8 mouse cellular contexts compared by ENCODE assay signal in genomic region chr11:22956830-22957229, GRCm38 (mm10). TPM values are rescaled to one million over a fixed set of nuclear protein-coding genes. Genes with fewer than 3 reads are reported as not detected.
DNase-seq lines count a peak whose midpoint lies in the region; ATAC-seq and TF ChIP-seq lines count a peak whose summit lies in the region.

No protein-coding gene starts in this region.

- peak; percentile 71 for ATAC-seq in kidney, embryonic 16.5 days (ENCODE audit: low FRiP score, low TSS enrichment)
- peak; percentile 97 for ATAC-seq in megakaryocyte progenitor cell, adult 5-6 weeks (replicated peaks; ENCODE audit: poor library complexity)

- H3K27ac ChIP-seq in heart, adult 2 months = no peak overlapping the region
- H3K27ac ChIP-seq in kidney, embryonic 16.5 days (ENCODE audit: low read length) = no peak overlapping the region

- 0 out of 2 replicates have a peak, but pooled peaks have one; percentile 60 for TF ChIP-seq EP300 in heart, adult 2 months (IDR thresholded peaks at IDR 0.05; ENCODE audit: insufficient read depth, low read depth, low read length)

- peaks cover 2% of the 10 kb centered on the region for H3K4me1 ChIP-seq in heart, adult 2 months (ENCODE audit: control insufficient read depth, insufficient read depth, low read length)
- H3K4me1 ChIP-seq in kidney, embryonic 16.5 days (ENCODE audit: insufficient read depth, low read length) = no peaks in the 10 kb centered on the region

- 0 out of 2 replicates have a peak, but pooled peaks cover 2% of the 10 kb centered on the region for H3K79me2 ChIP-seq in heart, adult 2 months (replicated peaks; ENCODE audit: control insufficient read depth, insufficient read depth, low read length)

- WGBS in heart, adult 2 months = 56% methylated on average over 4 of the region's 4 CpGs
- WGBS in kidney, embryonic 16.5 days = 76% methylated on average over 4 of the region's 4 CpGs

- no peak overlapping the region for H3K4me3 ChIP-seq in heart, adult 2 months
- H3K4me3 ChIP-seq in kidney, embryonic 16.5 days (ENCODE audit: low read length) = no peak overlapping the region

- no peaks in the 10 kb centered on the region for H3K9me3 ChIP-seq in kidney, embryonic 16.5 days (ENCODE audit: low read length)

- no peak for TF ChIP-seq POLR2A in heart, adult 2 months (IDR thresholded peaks at IDR 0.05; ENCODE audit: insufficient read depth, low read depth, low read length)

- peak; percentile 71 for TF ChIP-seq CTCF in heart, adult 2 months (IDR thresholded peaks at IDR 0.05)

- no peaks in the 10 kb centered on the region for H3K27me3 ChIP-seq in heart, adult 2 months (ENCODE audit: control insufficient read depth, insufficient read depth, low read length)
- H3K27me3 ChIP-seq in kidney, embryonic 16.5 days (ENCODE audit: insufficient read depth, low read length) = no peaks in the 10 kb centered on the region

- no peaks in the 10 kb centered on the region; the same call in 1 of the 2 replicates for H3K36me3 ChIP-seq in heart, adult 2 months (ENCODE audit: control insufficient read depth, insufficient read depth, low read length)
- H3K36me3 ChIP-seq in kidney, embryonic 16.5 days (ENCODE audit: insufficient read depth, low read length) = no peaks in the 10 kb centered on the region

- peak; percentile 51 to 57 for DNase-seq in cerebellum, postnatal 14 days
- DNase-seq in cerebellum, adult 9-11 months = no peak
- DNase-seq in 416B (ENCODE audit: low read depth) = peak; percentile 76
- DNase-seq in adrenal gland, postnatal 25 days = peak; percentile 88
- peak; percentile 61 to 72 for DNase-seq in heart, adult 2 months
- DNase-seq in testis, postnatal 14 days (ENCODE audit: low spot score) = peak; percentile 33

- no peak overlapping the region for H3K9ac ChIP-seq in heart, adult 2 months (ENCODE audit: low read depth, low read length)
- H3K9ac ChIP-seq in kidney, embryonic 16.5 days (replicated peaks; ENCODE audit: low read length) = no peak overlapping the region; the same call in 1 of the 2 replicates

- intact Hi-C loops in heart, adult 2 months (cut with DNase I) = loop anchor here (1.0 to 5.0 kb wide), 4 partner anchors 96 to 730 kb away; partner anchors contain the start of gene B3gnt2

- no peak overlapping the region for H3K4me2 ChIP-seq in kidney, embryonic 16.5 days (replicated peaks; ENCODE audit: low read depth, low read length)

RNA-seq across cellular contexts. Expression of gene Zrsr1, which starts 15.0 kb away (rescaled TPM):
- total RNA-seq in adrenal gland, postnatal 25 days (2021) = 30.7 and 31.0 TPM in 2 replicates
- total RNA-seq in heart, adult 2 months (2021) = 10 to 100 TPM; 15.1 to 22.0 TPM
- 4.6 and 7.2 TPM in 2 replicates for polyA plus RNA-seq in heart, adult 2 months (2012; rRNA removed)
- 3.7 and 3.8 TPM in 2 replicates for polyA plus RNA-seq in kidney, embryonic 16.5 days (2015; fragmentation: Nextera tagmentation; extraction: Ambion mirVana)
- total RNA-seq in megakaryocyte progenitor cell, adult 5-6 weeks (2015) = 4.0 and 7.0 TPM in 2 replicates
- total RNA-seq in megakaryocyte progenitor cell, adult 5-6 weeks (2017) = 10.3 and 11.2 TPM in 2 replicates

RNA-seq across cellular contexts. Expression of gene Gm28048, which starts 25.1 kb away (rescaled TPM):
- total RNA-seq in adrenal gland, postnatal 25 days (2021) = 52.3 and 54.2 TPM in 2 replicates
- 1 to 10 TPM; 5.2 to 7.0 TPM for total RNA-seq in heart, adult 2 months (2021)
- 2.1 and 8.3 TPM in 2 replicates for polyA plus RNA-seq in heart, adult 2 months (2012; rRNA removed)
- polyA plus RNA-seq in kidney, embryonic 16.5 days (2015; fragmentation: Nextera tagmentation; extraction: Ambion mirVana) = 24.4 and 24.7 TPM in 2 replicates
- total RNA-seq in megakaryocyte progenitor cell, adult 5-6 weeks (2015) = 77.6 and 83.1 TPM in 2 replicates
- 52.7 and 59.5 TPM in 2 replicates for total RNA-seq in megakaryocyte progenitor cell, adult 5-6 weeks (2017)

RNA-seq across cellular contexts. Expression of gene Commd1, which starts 25.4 kb away (rescaled TPM):
- total RNA-seq in adrenal gland, postnatal 25 days (2021) = 97.9 and 109 TPM in 2 replicates
- 100 to 1,000 TPM; 138 to 158 TPM for total RNA-seq in heart, adult 2 months (2021)
- 26.7 and 40.1 TPM in 2 replicates for polyA plus RNA-seq in heart, adult 2 months (2012; rRNA removed)
- 371 and 385 TPM in 2 replicates for polyA plus RNA-seq in kidney, embryonic 16.5 days (2015; fragmentation: Nextera tagmentation; extraction: Ambion mirVana)
- 141 and 159 TPM in 2 replicates for total RNA-seq in megakaryocyte progenitor cell, adult 5-6 weeks (2015)
- 89.6 and 105 TPM in 2 replicates for total RNA-seq in megakaryocyte progenitor cell, adult 5-6 weeks (2017)

RNA-seq across cellular contexts. Expression of gene Cct4, which starts 33.5 kb away (rescaled TPM):
- total RNA-seq in adrenal gland, postnatal 25 days (2021) = 154 and 188 TPM in 2 replicates
- total RNA-seq in heart, adult 2 months (2021) = 100 to 1,000 TPM; 114 to 129 TPM
- 54.2 and 72.3 TPM in 2 replicates for polyA plus RNA-seq in heart, adult 2 months (2012; rRNA removed)
- polyA plus RNA-seq in kidney, embryonic 16.5 days (2015; fragmentation: Nextera tagmentation; extraction: Ambion mirVana) = 300 and 303 TPM in 2 replicates
- total RNA-seq in megakaryocyte progenitor cell, adult 5-6 weeks (2015) = 346 and 370 TPM in 2 replicates
- total RNA-seq in megakaryocyte progenitor cell, adult 5-6 weeks (2017) = 218 and 319 TPM in 2 replicates

RNA-seq across cellular contexts. Expression of gene Fam161a, which starts 50.5 kb away (rescaled TPM):
- 18.6 and 22.4 TPM in 2 replicates for total RNA-seq in adrenal gland, postnatal 25 days (2021)
- 1 to 10 TPM; 1.9 to 2.3 TPM for total RNA-seq in heart, adult 2 months (2021)
- polyA plus RNA-seq in heart, adult 2 months (2012; rRNA removed) = 1.2 and 1.3 TPM in 2 replicates
- polyA plus RNA-seq in kidney, embryonic 16.5 days (2015; fragmentation: Nextera tagmentation; extraction: Ambion mirVana) = 3.2 and 3.4 TPM in 2 replicates
- 0.62 and 1.1 TPM in 2 replicates for total RNA-seq in megakaryocyte progenitor cell, adult 5-6 weeks (2015)
- total RNA-seq in megakaryocyte progenitor cell, adult 5-6 weeks (2017) = 0.71 and 0.81 TPM in 2 replicates
